Mouse (Mus musculus) heart, embryonic 10.5 days (tissue): ENCODE results near the gene Exoc6. TPM values are rescaled to one million over a fixed set of nuclear protein-coding genes. Genes with fewer than 3 reads are reported as not detected.
"Not testable (repeated sequence)": the region's sequence is repeated elsewhere in the genome, so short reads cannot be mapped to it uniquely, and the experiment has no call there.

ENCODE experiments used
- DNase-seq: peaks from one replicate; pipeline ENCODE4 v3.0.0-alpha.2; 2017; ENCODE audit warnings: low spot score
- H3K27ac ChIP-seq: fragments of 300-500 bp; sonication (generic); 2 replicates; pipeline ENCODE4 v1.5.1; 2016; ENCODE audit warnings: mild to moderate bottlenecking
- H3K27me3 ChIP-seq: fragments of 300-500 bp; sonication (generic); 2 replicates; pipeline ENCODE4 v1.6.1; 2016; ENCODE audit warnings: mild to moderate bottlenecking; ENCODE audit not compliant: poor library complexity, insufficient read depth, severe bottlenecking
- H3K36me3 ChIP-seq: fragments of 300-500 bp; sonication (generic); 2 replicates; pipeline ENCODE4 v1.6.1; 2016; ENCODE audit warnings: mild to moderate bottlenecking, moderate library complexity
- H3K4me1 ChIP-seq: fragments of 300-500 bp; sonication (generic); 2 replicates; pipeline ENCODE4 v1.6.1; 2016; ENCODE audit warnings: mild to moderate bottlenecking
- H3K4me3 ChIP-seq: fragments of 300-500 bp; sonication (generic); 2 replicates; pipeline ENCODE4 v1.5.1; 2016; ENCODE audit warnings: mild to moderate bottlenecking, moderate library complexity
- H3K9me3 ChIP-seq: fragments of 300-500 bp; sonication (generic); 2 replicates; pipeline ENCODE4 v1.6.1; 2016; ENCODE audit warnings: mild to moderate bottlenecking, moderate library complexity
- WGBS: fragments of 180-500 bp; shearing (Covaris S2); methylation state at CpG from one replicate; pipeline ENCODE4 v1.1.7; 2016; 5-methylcytosine and 5-hydroxymethylcytosine counted together
- polyA plus RNA-seq: library from polyadenylated mRNA; unstranded; fragments of >200 nt; fragmentation: Nextera tagmentation; extraction: Ambion mirVana; gene quantifications from 2 replicates; pipeline ENCODE4 v1.2.1, GENCODE M21; 2016

Gene Exoc6
- polyA plus RNA-seq, 1 experiment from 2014 or later: 18.0 TPM

GRCm38 (mm10) chr19:37527736-37528135 is 22.5 kb upstream of the Exoc6 start:
- H3K4me3 ChIP-seq, H3K4me1 ChIP-seq, H3K27ac ChIP-seq, H3K9me3 ChIP-seq, H3K27me3 ChIP-seq, H3K36me3 ChIP-seq: not testable (repeated sequence)
- peak; percentile 47 for DNase-seq
- 95% methylated on average over 3 of the region's 3 CpGs for WGBS

- Histone ChIP-seq H3K36me3 (no peaks in the 10 kb centered on the region), H3K9me3 (no peaks in the 10 kb centered on the region), H3K4me1 (0 out of 2 replicates have a peak, but pooled peaks cover 3% of the 10 kb centered on the region), H3K4me3 (no peak overlapping the region), H3K27ac (no peak overlapping the region), H3K27me3 (0 out of 2 replicates have a peak, but pooled peaks cover 4% of the 10 kb centered on the region)
- DNase-seq: peak; percentile 38
- 54% methylated on average over 6 of the region's 6 CpGs for WGBS
Measured at GRCm38 (mm10) chr19:37528581-37528980, 21.6 kb upstream of the Exoc6 start.

GRCm38 (mm10) chr19:37529296-37529695 is 20.9 kb upstream of the Exoc6 start:
- H3K27me3 ChIP-seq: 0 out of 2 replicates have a peak, but pooled peaks cover 4% of the 10 kb centered on the region
- DNase-seq: peak; percentile 61
- no peaks in the 10 kb centered on the region for H3K36me3 ChIP-seq
- no peaks in the 10 kb centered on the region for H3K9me3 ChIP-seq
- peaks cover 3% of the 10 kb centered on the region; the same call in 1 of the 2 replicates for H3K4me1 ChIP-seq
- H3K27ac ChIP-seq: no peak overlapping the region
- 87% methylated on average over 9 of the region's 9 CpGs for WGBS
- H3K4me3 ChIP-seq: no peak overlapping the region

GRCm38 (mm10) chr19:37529975-37530515 is 20.2 kb upstream of the Exoc6 start:
- H3K36me3 ChIP-seq: no peaks in the 10 kb centered on the region
- H3K4me3 ChIP-seq: no peak overlapping the region
- H3K9me3 ChIP-seq: no peaks in the 10 kb centered on the region
- H3K27ac ChIP-seq: no peak overlapping the region
- peak; percentile 70 for DNase-seq
- H3K27me3 ChIP-seq: 0 out of 2 replicates have a peak, but pooled peaks cover 4% of the 10 kb centered on the region
- H3K4me1 ChIP-seq: peaks cover 3% of the 10 kb centered on the region; the same call in 1 of the 2 replicates
- 38% methylated on average over 7 of the region's 7 CpGs for WGBS

GRCm38 (mm10) chr19:37530601-37531000 is 19.6 kb upstream of the Exoc6 start:
- Histone ChIP-seq H3K4me1 (peaks cover 3% of the 10 kb centered on the region; the same call in 1 of the 2 replicates), H3K9me3 (no peaks in the 10 kb centered on the region), H3K4me3 (no peak overlapping the region), H3K27ac (no peak overlapping the region), H3K27me3 (0 out of 2 replicates have a peak, but pooled peaks cover 4% of the 10 kb centered on the region), H3K36me3 (no peaks in the 10 kb centered on the region)
- WGBS: 70% methylated on average over 3 of the region's 3 CpGs
- peak; percentile 63 for DNase-seq

- Histone ChIP-seq H3K4me3 (no peak overlapping the region), H3K4me1 (peaks cover 3% of the 10 kb centered on the region; the same call in 1 of the 2 replicates), H3K27ac (no peak overlapping the region), H3K27me3 (no peaks in the 10 kb centered on the region), H3K9me3 (no peaks in the 10 kb centered on the region), H3K36me3 (no peaks in the 10 kb centered on the region)
- WGBS: 62% methylated on average over 7 of the region's 7 CpGs
- DNase-seq: peak; percentile 72
Measured at GRCm38 (mm10) chr19:37531200-37531845, 18.9 kb upstream of the Exoc6 start.

- Histone ChIP-seq H3K4me3 (no peak overlapping the region), H3K4me1 (peaks cover 7% of the 10 kb centered on the region; the same call in 1 of the 2 replicates), H3K27ac (no peak overlapping the region), H3K36me3 (no peaks in the 10 kb centered on the region), H3K27me3 (no peaks in the 10 kb centered on the region), H3K9me3 (no peaks in the 10 kb centered on the region)
- WGBS: 76% methylated on average over 5 of the region's 5 CpGs
- peak; percentile 53 for DNase-seq
Measured at GRCm38 (mm10) chr19:37533196-37533595, 17.0 kb upstream of the Exoc6 start.

- 44% methylated on average over 3 of the region's 3 CpGs for WGBS
- peaks cover 20% of the 10 kb centered on the region for H3K4me1 ChIP-seq
- no peak overlapping the region for H3K4me3 ChIP-seq
- H3K27ac ChIP-seq: no peak overlapping the region
- DNase-seq: peak; percentile 71
- H3K27me3 ChIP-seq: no peaks in the 10 kb centered on the region
- H3K36me3 ChIP-seq: no peaks in the 10 kb centered on the region
- H3K9me3 ChIP-seq: no peaks in the 10 kb centered on the region
Measured at GRCm38 (mm10) chr19:37534737-37535365, 15.4 kb upstream of the Exoc6 start.

- peak; percentile 53 for DNase-seq
- H3K4me3 ChIP-seq: no peak overlapping the region
- H3K27me3 ChIP-seq: no peaks in the 10 kb centered on the region
- H3K27ac ChIP-seq: no peak overlapping the region
- H3K9me3 ChIP-seq: no peaks in the 10 kb centered on the region
- H3K4me1 ChIP-seq: peaks cover 24% of the 10 kb centered on the region
- no peaks in the 10 kb centered on the region for H3K36me3 ChIP-seq
- 75% methylated on average over 7 of the region's 7 CpGs for WGBS
Measured at GRCm38 (mm10) chr19:37536426-37536825, 13.8 kb upstream of the Exoc6 start.

GRCm38 (mm10) chr19:37537717-37538116 is 12.5 kb upstream of the Exoc6 start:
- H3K36me3 ChIP-seq: no peaks in the 10 kb centered on the region
- H3K9me3 ChIP-seq: no peaks in the 10 kb centered on the region
- peaks cover 28% of the 10 kb centered on the region for H3K4me1 ChIP-seq
- DNase-seq: peak; percentile 17
- H3K27me3 ChIP-seq: no peaks in the 10 kb centered on the region
- no peak overlapping the region for H3K27ac ChIP-seq
- 31% methylated on average over 1 of the region's 1 CpGs for WGBS
- H3K4me3 ChIP-seq: no peak overlapping the region

GRCm38 (mm10) chr19:37540201-37540600 is 10.0 kb upstream of the Exoc6 start:
- 25% methylated on average over 7 of the region's 7 CpGs for WGBS
- Histone ChIP-seq H3K36me3 (no peaks in the 10 kb centered on the region), H3K4me3 (no peak overlapping the region), H3K9me3 (no peaks in the 10 kb centered on the region), H3K27me3 (no peaks in the 10 kb centered on the region; the same call in 1 of the 2 replicates), H3K27ac (peak overlapping the region; percentile 52; the same call in 1 of the 2 replicates), H3K4me1 (peaks cover 28% of the 10 kb centered on the region)
- peak; percentile 74 for DNase-seq

- H3K27ac ChIP-seq: no peak overlapping the region
- DNase-seq: peak; percentile 72
- no peaks in the 10 kb centered on the region for H3K9me3 ChIP-seq
- no peaks in the 10 kb centered on the region for H3K36me3 ChIP-seq
- no peak overlapping the region for H3K4me3 ChIP-seq
- 57% methylated on average over 13 of the region's 13 CpGs for WGBS
- H3K27me3 ChIP-seq: peaks cover 2% of the 10 kb centered on the region; the same call in 1 of the 2 replicates
- peaks cover 18% of the 10 kb centered on the region for H3K4me1 ChIP-seq
Measured at GRCm38 (mm10) chr19:37543537-37544326, 6.5 kb upstream of the Exoc6 start.
